ENCODE assay signal across 8 mouse cellular contexts in the genomic region with DNA sequence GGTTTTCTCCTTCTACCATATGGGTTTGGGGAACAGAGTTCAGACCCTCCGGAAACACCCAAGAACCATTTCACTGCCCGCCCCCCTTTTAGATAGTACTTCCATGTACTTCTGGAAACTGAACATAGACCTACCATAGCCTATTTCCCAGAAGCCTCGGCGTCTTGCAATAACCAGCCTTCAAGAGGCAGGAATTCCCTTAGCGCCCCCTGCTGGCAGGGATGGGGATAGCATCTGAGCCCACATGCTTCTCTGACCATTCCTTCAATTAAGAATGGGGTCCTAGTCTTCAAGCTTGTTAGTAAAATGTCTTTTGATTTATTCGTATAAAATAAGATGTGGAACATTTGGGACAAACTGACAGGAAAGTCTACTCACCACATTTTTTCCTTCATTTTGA.
DNase-seq lines count a peak whose midpoint lies in the region; ATAC-seq lines count a peak whose summit lies in the region.

No protein-coding gene starts in this region.

- ATAC-seq in forebrain, embryonic 14.5 days = no peak
- ATAC-seq in forebrain, embryonic 15.5 days (replicated peaks) = no peak
- no peak for ATAC-seq in neural tube, embryonic 15.5 days (ENCODE audit: low FRiP score)

- H3K4me2 ChIP-seq in forebrain, embryonic 14.5 days (ENCODE audit: low read length) = no peak overlapping the region
- H3K4me2 ChIP-seq in forebrain, embryonic 15.5 days (replicated peaks) = no peak overlapping the region
- no peak overlapping the region for H3K4me2 ChIP-seq in neural tube, embryonic 15.5 days

- H3K9me3 ChIP-seq in forebrain, embryonic 14.5 days (replicated peaks; ENCODE audit: control insufficient read depth, low read length) = no peaks in the 10 kb centered on the region
- H3K9me3 ChIP-seq in forebrain, embryonic 15.5 days = no peaks in the 10 kb centered on the region
- H3K9me3 ChIP-seq in neural tube, embryonic 15.5 days (replicated peaks) = no peaks in the 10 kb centered on the region

- peaks cover 6% of the 10 kb centered on the region; the same call in 1 of the 2 replicates for H3K4me1 ChIP-seq in forebrain, embryonic 14.5 days (ENCODE audit: control insufficient read depth, insufficient read depth, low read length)
- peaks cover 28% of the 10 kb centered on the region for H3K4me1 ChIP-seq in forebrain, embryonic 15.5 days
- peaks cover 22% of the 10 kb centered on the region for H3K4me1 ChIP-seq in neural tube, embryonic 15.5 days

- DNase-seq in forebrain, embryonic 14.5 days (ENCODE audit: low spot score) = peak; percentile 40
- peak; percentile 72 for DNase-seq in neural tube, embryonic 10.5 days (ENCODE audit: extremely low spot score, low spot score)
- peak; percentile 77 for DNase-seq in adrenal gland, postnatal 14 days
- peak; percentile 24 for DNase-seq in hindlimb bud, embryonic 11.5 days (ENCODE audit: extremely low spot score, low read depth, low spot score)
- peak; percentile 63 for DNase-seq in mesoderm, embryonic 11.5 days (ENCODE audit: low read depth, low spot score)
- no peak for DNase-seq in urinary bladder, postnatal 10 days (ENCODE audit: low spot score)

- 61% methylated on average over 6 of the region's 6 CpGs for WGBS in forebrain, embryonic 14.5 days
- WGBS in forebrain, embryonic 15.5 days = 48% methylated on average over 6 of the region's 6 CpGs
- WGBS in neural tube, embryonic 15.5 days = 56% methylated on average over 6 of the region's 6 CpGs

- H3K27ac ChIP-seq in forebrain, embryonic 14.5 days (ENCODE audit: low read depth, low read length) = no peak overlapping the region
- no peak overlapping the region for H3K27ac ChIP-seq in forebrain, embryonic 15.5 days (replicated peaks)
- no peak overlapping the region for H3K27ac ChIP-seq in neural tube, embryonic 15.5 days (replicated peaks)

- H3K36me3 ChIP-seq in forebrain, embryonic 14.5 days (ENCODE audit: control insufficient read depth, insufficient read depth, low read length) = no peaks in the 10 kb centered on the region
- no peaks in the 10 kb centered on the region for H3K36me3 ChIP-seq in forebrain, embryonic 15.5 days
- no peaks in the 10 kb centered on the region for H3K36me3 ChIP-seq in neural tube, embryonic 15.5 days

- H3K4me3 ChIP-seq in forebrain, embryonic 14.5 days (ENCODE audit: low read depth, low read length) = no peak overlapping the region
- H3K4me3 ChIP-seq in forebrain, embryonic 15.5 days = no peak overlapping the region
- H3K4me3 ChIP-seq in neural tube, embryonic 15.5 days (replicated peaks) = no peak overlapping the region

- H3K9ac ChIP-seq in forebrain, embryonic 14.5 days (ENCODE audit: low read length) = no peak overlapping the region
- no peak overlapping the region for H3K9ac ChIP-seq in forebrain, embryonic 15.5 days (replicated peaks)
- H3K9ac ChIP-seq in neural tube, embryonic 15.5 days (replicated peaks) = no peak overlapping the region

- no peaks in the 10 kb centered on the region for H3K27me3 ChIP-seq in forebrain, embryonic 14.5 days (replicated peaks; ENCODE audit: control insufficient read depth, insufficient read depth, low read length)
- no peaks in the 10 kb centered on the region for H3K27me3 ChIP-seq in forebrain, embryonic 15.5 days
- H3K27me3 ChIP-seq in neural tube, embryonic 15.5 days (replicated peaks) = no peaks in the 10 kb centered on the region
